Mouse (Mus musculus) CH12.LX (cell line): ENCODE measurements around the gene Hoxa11.

Experiments
- CTCF ChIP-seq, 2 experiments: IDR thresholded peaks in 1 of 2; conservative IDR thresholded peaks in 1 of 2; 2 replicates each; pipeline ENCODE4 v1.5.1; 2011 to 2012; ENCODE audit warnings: low read depth in 2 of 2, low read length in 2 of 2, improper control_type of control experiment in 1 of 2, inconsistent platforms in 1 of 2, mild to moderate bottlenecking in 1 of 2, moderate library complexity in 1 of 2
- EP300 ChIP-seq: IDR thresholded peaks from 2 replicates; pipeline ENCODE4 v1.6.1; 2011; ENCODE audit warnings: low read length, improper control_type of control experiment
- GABPA ChIP-seq: IDR thresholded peaks from 2 replicates; pipeline ENCODE4 v1.6.1; 2012; ENCODE audit warnings: low read depth, low read length, improper control_type of control experiment, inconsistent platforms; ENCODE audit not compliant: insufficient replicate concordance
- MAFK ChIP-seq: IDR thresholded peaks from 2 replicates; pipeline ENCODE4 v1.6.1; 2011; ENCODE audit warnings: low read length, improper control_type of control experiment; ENCODE audit not compliant: insufficient replicate concordance
- MYC ChIP-seq: IDR thresholded peaks from 2 replicates; pipeline ENCODE4 v1.6.1; 2011; ENCODE audit warnings: low read depth, mild to moderate bottlenecking, improper control_type of control experiment, low read length
- NELFE ChIP-seq: IDR thresholded peaks from 2 replicates; pipeline ENCODE4 v1.6.1; 2011; ENCODE audit warnings: low read depth, low read length, improper control_type of control experiment
- NRF1 ChIP-seq: IDR thresholded peaks from 2 replicates; pipeline ENCODE4 v1.6.1; 2014; ENCODE audit warnings: low read depth, mild to moderate bottlenecking, inconsistent platforms, low read length, improper control_type of control experiment, moderate library complexity
- POLR2A ChIP-seq: IDR thresholded peaks from 2 replicates; pipeline ENCODE4 v1.6.1; 2011; ENCODE audit warnings: low read depth, mild to moderate bottlenecking, improper control_type of control experiment, low read length
- RAD21 ChIP-seq: IDR thresholded peaks from 2 replicates; pipeline ENCODE4 v1.6.1; 2011; ENCODE audit warnings: low read depth, mild to moderate bottlenecking, low read length, improper control_type of control experiment, moderate library complexity
- SIN3A ChIP-seq: IDR thresholded peaks from 2 replicates; pipeline ENCODE4 v1.6.1; 2012; ENCODE audit warnings: low read length, improper control_type of control experiment, inconsistent platforms
- USF2 ChIP-seq: conservative IDR thresholded peaks from 2 replicates; pipeline ENCODE4 v1.6.1; 2011; ENCODE audit warnings: low read depth, low read length, improper control_type of control experiment
- ZC3H11A ChIP-seq: IDR thresholded peaks from 2 replicates; pipeline ENCODE4 v1.6.1; 2012; ENCODE audit warnings: low read depth, mild to moderate bottlenecking, inconsistent platforms, low read length, improper control_type of control experiment
- ZNF384 ChIP-seq: IDR thresholded peaks from 2 replicates; pipeline ENCODE4 v1.6.1; 2012; ENCODE audit warnings: low read depth, low read length, improper control_type of control experiment, inconsistent platforms

DNA sequence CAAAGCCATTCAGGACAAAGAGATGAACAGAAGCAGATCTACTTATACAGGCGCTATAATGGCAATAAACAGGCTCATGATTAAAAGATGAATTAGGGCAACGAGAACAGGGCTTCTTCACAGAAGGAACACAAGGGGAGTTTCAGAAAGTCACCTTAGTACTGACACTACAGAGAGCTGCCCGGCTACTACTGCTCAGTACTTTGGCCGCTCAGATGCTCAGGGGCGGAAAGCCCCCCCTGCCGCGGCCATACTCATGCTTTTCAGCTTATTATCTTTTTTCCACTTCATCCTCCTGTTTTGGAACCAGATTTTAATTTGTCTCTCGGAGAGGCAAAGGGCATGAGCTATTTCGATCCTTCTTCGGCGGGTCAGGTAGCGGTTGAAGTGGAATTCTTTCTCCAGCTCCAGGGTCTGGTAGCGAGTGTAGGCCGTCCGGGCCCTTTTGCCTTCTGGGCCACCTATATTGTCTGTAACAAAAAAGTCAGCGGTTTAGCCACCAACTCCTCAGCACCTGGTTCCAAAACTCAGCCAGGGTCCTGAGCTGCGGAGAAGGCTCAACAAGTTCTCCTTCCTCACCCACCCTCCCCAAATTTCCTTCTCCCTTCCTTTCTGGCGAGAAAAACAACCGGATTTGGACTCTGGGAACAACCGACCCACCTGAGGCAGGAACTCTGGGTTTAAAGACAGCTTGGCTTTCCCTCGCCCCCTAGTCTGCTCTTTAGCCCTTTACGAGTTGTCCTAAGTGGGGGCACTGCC lies 43.1 kb downstream of the Hoxa11 start:
- TF ChIP-seq ZC3H11A (no peak), USF2 (no peak), POLR2A (no peak), GABPA (no peak), MAFK (no peak), RAD21 (no peak), EP300 (no peak), CTCF (conservative IDR thresholded peaks at IDR 0.05 in 1 of 2, IDR thresholded peaks at IDR 0.05 in 1 of 2; ENCODE audit: low read depth in 2 of 2, low read length in 2 of 2) (no peak), ZNF384 (no peak), SIN3A (no peak), MYC (no peak), NELFE (no peak), NRF1 (no peak)
